Mouse (Mus musculus) inflammation-experienced regulatory T-cells, adult 6 months (primary cell): ENCODE measurements around the gene Nova2. TPM values are rescaled to one million over a fixed set of nuclear protein-coding genes. Genes with fewer than 3 reads are reported as not detected.

Experiments used
- ATAC-seq: one replicate; pipeline ENCODE4 v1.8.0; 2017
- polyA plus RNA-seq, 3 experiments: library from polyadenylated mRNA; unstranded; fragments of 100-300 nt; shearing (Covaris generic); gene quantifications; one replicate each; pipeline ENCODE4 v1.2.1; 2017

Gene Nova2
- polyA plus RNA-seq, 3 experiments from 2014 or later, result 0.05 TPM; not detected in 2

DNA sequence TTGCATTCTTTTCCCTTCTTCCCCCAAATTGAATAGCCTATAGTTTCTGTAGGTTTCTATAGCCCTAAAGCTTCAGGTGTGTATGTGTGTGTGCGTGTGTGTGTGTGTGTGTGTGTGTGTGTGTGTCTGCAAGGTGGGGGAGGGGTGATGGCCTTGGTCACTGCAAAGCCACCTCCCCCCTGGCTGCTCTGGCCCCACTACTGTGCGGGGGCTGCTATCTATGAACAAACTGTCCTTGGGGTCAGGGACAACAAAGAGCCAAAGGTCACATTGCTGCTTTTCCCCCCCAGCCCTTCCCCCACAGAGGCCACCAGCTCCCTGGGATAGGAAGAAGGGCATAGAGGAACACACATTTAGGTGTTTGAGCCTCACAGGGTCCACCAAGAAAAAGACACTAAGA, 87.2 kb downstream of the Nova2 start:
- ATAC-seq, result no peak

- ATAC-seq, result no peak
Observed at GRCm38 (mm10) chr7:19014452-19014851, 88.8 kb downstream of the Nova2 start.

Other genes starting within 250 kb of the Nova2 start
- gene Psg20, start 239.7 kb upstream of the Nova2 start, polyA plus RNA-seq, result not detected
- gene Psg22, start 207.8 kb upstream of the Nova2 start, polyA plus RNA-seq, result not detected
- not detected for gene Psg19, start 127.4 kb upstream of the Nova2 start, polyA plus RNA-seq
- not detected for gene Psg17, start 104.3 kb upstream of the Nova2 start, polyA plus RNA-seq
- under 1 TPM; 0.57 to 0.67 (median 0.58) TPM for gene Mill2, start 85.9 kb upstream of the Nova2 start, polyA plus RNA-seq
- gene Pglyrp1, start 54.6 kb upstream of the Nova2 start, polyA plus RNA-seq, result 100 to 1,000 TPM; 200 to 462 (median 264) TPM
- gene Ccdc61, start 15.5 kb upstream of the Nova2 start, polyA plus RNA-seq, result 1 to 10 TPM; 5.8 to 8.6 (median 6.7) TPM
- not detected for gene Nanos2, start 61.5 kb downstream of the Nova2 start, polyA plus RNA-seq
- gene Mypop, start 65.4 kb downstream of the Nova2 start, polyA plus RNA-seq, result 1 to 10 TPM; 2.1 to 2.7 (median 2.6) TPM
- gene Irf2bp1, start 78.2 kb downstream of the Nova2 start, polyA plus RNA-seq, result 1 to 10 TPM; 1.1 to 2.6 (median 1.9) TPM
- gene Foxa3, start 97.7 kb downstream of the Nova2 start, polyA plus RNA-seq, result not detected
- gene Sympk, start 98.5 kb downstream of the Nova2 start, polyA plus RNA-seq, result 10 to 100 TPM in 1 of 3 experiments, 1 to 10 TPM in 2; 8.2 to 12.2 (median 9.2) TPM
- gene Rsph6a, start 128.8 kb downstream of the Nova2 start, polyA plus RNA-seq, result not detected
- under 1 TPM in 1 of 3 experiments, not detected in 2; 0.27 TPM for gene Dmwd, start 150.3 kb downstream of the Nova2 start, polyA plus RNA-seq
- not detected for gene Dmpk, start 158.0 kb downstream of the Nova2 start, polyA plus RNA-seq
- gene Six5, start 168.7 kb downstream of the Nova2 start, polyA plus RNA-seq, result 1 to 10 TPM in 2 of 3 experiments, under 1 TPM in 1; 0.15 to 1.2 (median 1.0) TPM
- gene Gm4969, start 192.5 kb downstream of the Nova2 start, polyA plus RNA-seq, result under 1 TPM in 1 of 3 experiments, not detected in 2; 0.11 TPM
- gene Fbxo46, start 194.0 kb downstream of the Nova2 start, polyA plus RNA-seq, result 10 to 100 TPM; 18.3 to 20.6 (median 20.0) TPM
- gene Qpctl, start 223.4 kb downstream of the Nova2 start, polyA plus RNA-seq, result 10 to 100 TPM in 1 of 3 experiments, 1 to 10 TPM in 2; 7.7 to 10.0 (median 8.5) TPM
- 10 to 100 TPM; 73.5 to 94.3 (median 75.9) TPM for gene Snrpd2, start 223.8 kb downstream of the Nova2 start, polyA plus RNA-seq
- not detected for gene Gipr, start 240.2 kb downstream of the Nova2 start, polyA plus RNA-seq